ENCODE assay signal across 15 mouse cellular contexts in genomic region chr6:144283191-144283590, GRCm38 (mm10).
"Had no signal": no experiment of that assay in that cellular context is flagged by ENCODE, and none has a peak within 500 bp of the region (broad histone marks: within the 10 kb centered on the region; RNA-seq: fewer than 3 reads in every experiment).

No protein-coding gene starts in this region.

- H3K4me3 ChIP-seq: midbrain, embryonic 10.5 days; midbrain, embryonic 12.5 days; myocyte; neural tube, embryonic 13.5 days; neural tube, embryonic 15.5 days had no signal

- H3K27ac ChIP-seq: midbrain, embryonic 10.5 days; midbrain, embryonic 12.5 days; neural tube, embryonic 13.5 days; neural tube, embryonic 15.5 days had no signal

- H3K4me2 ChIP-seq: lung, embryonic 14.5 days; midbrain, embryonic 12.5 days; neural tube, embryonic 13.5 days; neural tube, embryonic 15.5 days had no signal

- H3K9ac ChIP-seq: lung, embryonic 14.5 days; midbrain, embryonic 12.5 days; neural tube, embryonic 13.5 days; neural tube, embryonic 15.5 days had no signal

- ATAC-seq: midbrain, embryonic 16.5 days had no signal

- H3K27me3 ChIP-seq: midbrain, embryonic 12.5 days; neural tube, embryonic 13.5 days; neural tube, embryonic 15.5 days had no signal

- DNase-seq: lung, embryonic 14.5 days; lung, postnatal 10 days; lung, postnatal 4 days; midbrain, embryonic 14.5 days; retina, postnatal 1 day; spleen, adult 18-20 months; thymus, adult 18-20 months; thymus, postnatal 14 days; thymus, postnatal 36 days had no signal

- H3K36me3 ChIP-seq: midbrain, embryonic 10.5 days; midbrain, embryonic 12.5 days; neural tube, embryonic 13.5 days; neural tube, embryonic 15.5 days had no signal

- H3K9me3 ChIP-seq: neural tube, embryonic 13.5 days; neural tube, embryonic 15.5 days had no signal

- H3K4me1 ChIP-seq: midbrain, embryonic 10.5 days; midbrain, embryonic 12.5 days; neural tube, embryonic 13.5 days; neural tube, embryonic 15.5 days had no signal
